Mouse (Mus musculus) forebrain, postnatal 0 days (tissue): ENCODE measurements around the gene Ptprm. TPM values are rescaled to one million over a fixed set of nuclear protein-coding genes. Genes with fewer than 3 reads are reported as not detected.

Experiments used
- ATAC-seq: fragments of 200-750 bp; cut with Nextera tagmentation; 2 replicates; pipeline ENCODE4 v1.8.0; 2017; ENCODE audit warnings: mild to moderate bottlenecking, moderate library complexity
- DNase-seq: peaks from one replicate; pipeline ENCODE4 v3.0.0-alpha.2; 2015
- H3K27ac ChIP-seq: fragments of 300-500 bp; sonication (generic); 2 replicates; pipeline ENCODE4 v1.5.1; 2014; ENCODE audit warnings: low read depth, mild to moderate bottlenecking, antibody characterized with exemption, low read length, moderate library complexity, mixed read lengths
- H3K27me3 ChIP-seq: fragments of 300-500 bp; sonication (generic); 2 replicates; pipeline ENCODE4 v1.6.1; 2014; ENCODE audit warnings: mild to moderate bottlenecking, low read length, mixed read lengths; ENCODE audit not compliant: insufficient read depth
- H3K36me3 ChIP-seq: fragments of 300-500 bp; sonication (generic); 2 replicates; pipeline ENCODE4 v1.6.1; 2014; ENCODE audit warnings: mild to moderate bottlenecking, moderate library complexity; ENCODE audit not compliant: insufficient read depth
- H3K4me1 ChIP-seq: fragments of 300-500 bp; sonication (generic); 2 replicates; pipeline ENCODE4 v1.6.1; 2014; ENCODE audit warnings: antibody characterized with exemption; ENCODE audit not compliant: insufficient read depth
- H3K4me2 ChIP-seq: fragments of 300-500 bp; sonication (generic); 2 replicates; pipeline ENCODE4 v1.6.1; 2014; ENCODE audit warnings: low read depth, mild to moderate bottlenecking, moderate library complexity
- H3K4me3 ChIP-seq: fragments of 300-500 bp; sonication (generic); 2 replicates; pipeline ENCODE4 v1.5.1; 2014; ENCODE audit warnings: low read depth, low read length, mixed read lengths
- H3K9ac ChIP-seq: fragments of 300-500 bp; sonication (generic); 2 replicates; pipeline ENCODE4 v1.6.1; 2014; ENCODE audit warnings: mild to moderate bottlenecking
- H3K9me3 ChIP-seq: fragments of 300-500 bp; sonication (generic); 2 replicates; pipeline ENCODE4 v1.6.1; 2016; ENCODE audit warnings: low read length
- CTCF ChIP-seq: sonication (generic); IDR thresholded peaks from 2 replicates; pipeline ENCODE4 v1.5.1; 2016; ENCODE audit warnings: antibody characterized with exemption, control low read depth, low read depth
- WGBS: fragments of 180-500 bp; shearing (Covaris S2); extraction: QIAGEN DNeasy Blood & Tissue Kit; methylation state at CpG from one replicate; pipeline ENCODE4 v1.1.7; 2014; 5-methylcytosine and 5-hydroxymethylcytosine counted together
- polyA plus RNA-seq: library from polyadenylated mRNA; unstranded; fragments of >200 nt; fragmentation: Nextera tagmentation; extraction: Ambion mirVana; gene quantifications from 2 replicates; pipeline ENCODE4 v1.2.1, GENCODE M21; 2015
- total RNA-seq: library from RNA; depleted of rRNA; stranded (reverse); fragments of >200 nt; gene quantifications from 2 replicates; pipeline ENCODE4 v1.2.3, GENCODE M21; 2014

Gene Ptprm
- total and polyA plus RNA-seq, 2 experiments from 2014 or later: 12.9 to 33.2 TPM

- Histone ChIP-seq H3K4me2 (no peak overlapping the region), H3K4me3 (no peak overlapping the region), H3K27me3 (no peaks in the 10 kb centered on the region), H3K9ac (no peak overlapping the region), H3K4me1 (0 out of 2 replicates have a peak, but pooled peaks cover 3% of the 10 kb centered on the region), H3K9me3 (no peaks in the 10 kb centered on the region), H3K27ac (no peak overlapping the region), H3K36me3 (no peaks in the 10 kb centered on the region)
- 71% methylated on average over 6 of the region's 6 CpGs for WGBS
- ATAC-seq (no peak), DNase-seq (no peak)
- no peak for TF ChIP-seq CTCF
Measured at GRCm38 (mm10) chr17:67256171-67256570, 98.1 kb downstream of the Ptprm start.

DNA sequence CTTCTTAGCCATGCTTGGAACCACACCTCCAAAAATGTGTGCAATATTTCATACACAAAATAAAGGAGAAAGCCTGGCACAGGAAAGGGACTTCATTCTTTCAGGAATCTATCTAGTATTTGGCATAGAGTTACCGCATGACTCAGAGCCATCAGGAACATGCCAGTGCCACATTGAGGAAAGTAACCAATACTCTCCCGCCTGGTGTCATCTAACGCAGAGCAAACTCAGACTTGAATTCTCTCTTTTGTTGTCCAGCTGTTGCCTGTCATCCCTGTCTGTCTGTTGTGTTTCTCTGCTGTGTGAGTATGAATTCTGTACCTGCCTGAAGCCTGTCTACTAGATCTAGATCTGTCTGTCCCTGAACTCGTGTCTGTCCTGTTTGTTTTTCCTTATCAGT, 100.8 kb downstream of the Ptprm start:
- Histone ChIP-seq H3K9ac (no peak overlapping the region), H3K27me3 (no peaks in the 10 kb centered on the region), H3K27ac (no peak overlapping the region), H3K36me3 (no peaks in the 10 kb centered on the region), H3K4me1 (0 out of 2 replicates have a peak, but pooled peaks cover 3% of the 10 kb centered on the region), H3K4me3 (no peak overlapping the region), H3K4me2 (no peak overlapping the region), H3K9me3 (no peaks in the 10 kb centered on the region)
- no peak for TF ChIP-seq CTCF
- ATAC-seq (no peak), DNase-seq (no peak)
- WGBS: 71% methylated on average over 4 of the region's 4 CpGs

GRCm38 (mm10) chr17:67252992-67253391, 101.3 kb downstream of the Ptprm start:
- H3K36me3 ChIP-seq: no peaks in the 10 kb centered on the region
- TF ChIP-seq CTCF: no peak
- no peak overlapping the region for H3K4me2 ChIP-seq
- no peak overlapping the region for H3K27ac ChIP-seq
- no peak overlapping the region for H3K4me3 ChIP-seq
- no peaks in the 10 kb centered on the region for H3K9me3 ChIP-seq
- H3K27me3 ChIP-seq: no peaks in the 10 kb centered on the region
- 59% methylated on average over 6 of the region's 6 CpGs for WGBS
- H3K4me1 ChIP-seq: 0 out of 2 replicates have a peak, but pooled peaks cover 3% of the 10 kb centered on the region
- no peak overlapping the region for H3K9ac ChIP-seq
- no peak for DNase-seq
- no peak for ATAC-seq

GRCm38 (mm10) chr17:67245273-67245875, 108.9 kb downstream of the Ptprm start:
- Histone ChIP-seq H3K27ac (no peak overlapping the region), H3K9ac (no peak overlapping the region), H3K9me3 (no peaks in the 10 kb centered on the region), H3K27me3 (no peaks in the 10 kb centered on the region), H3K4me3 (no peak overlapping the region), H3K4me1 (no peaks in the 10 kb centered on the region), H3K4me2 (no peak overlapping the region), H3K36me3 (no peaks in the 10 kb centered on the region)
- ATAC-seq (no peak), DNase-seq (no peak)
- 75% methylated on average over 4 of the region's 4 CpGs for WGBS
- no peak for TF ChIP-seq CTCF

GRCm38 (mm10) chr17:67242774-67243495, 111.3 kb downstream of the Ptprm start:
- Histone ChIP-seq H3K4me3 (no peak overlapping the region), H3K36me3 (no peaks in the 10 kb centered on the region), H3K27me3 (no peaks in the 10 kb centered on the region), H3K9me3 (no peaks in the 10 kb centered on the region), H3K4me1 (no peaks in the 10 kb centered on the region), H3K27ac (no peak overlapping the region), H3K9ac (no peak overlapping the region), H3K4me2 (no peak overlapping the region)
- DNase-seq: no peak
- ATAC-seq: no peak
- TF ChIP-seq CTCF: no peak
- WGBS: 45% methylated on average over 12 of the region's 12 CpGs

- no peak overlapping the region for H3K27ac ChIP-seq
- no peaks in the 10 kb centered on the region for H3K27me3 ChIP-seq
- 40% methylated on average over 10 of the region's 10 CpGs for WGBS
- TF ChIP-seq CTCF: no peak
- no peak overlapping the region for H3K4me3 ChIP-seq
- H3K9me3 ChIP-seq: no peaks in the 10 kb centered on the region
- H3K36me3 ChIP-seq: no peaks in the 10 kb centered on the region
- H3K4me2 ChIP-seq: no peak overlapping the region
- no peak for DNase-seq
- H3K4me1 ChIP-seq: no peaks in the 10 kb centered on the region; the same call in 1 of the 2 replicates
- no peak overlapping the region for H3K9ac ChIP-seq
- ATAC-seq: no peak
Measured at GRCm38 (mm10) chr17:67241951-67242773, 112.1 kb downstream of the Ptprm start.
